In genomic region chr5:113334621-113335530, GRCm38 (mm10) we compare ENCODE assay signal across 11 mouse cellular contexts. TPM values are rescaled to one million over a fixed set of nuclear protein-coding genes. Genes with fewer than 3 reads are reported as not detected.
DNase-seq lines count a peak whose midpoint lies in the region; ATAC-seq and TF ChIP-seq lines count a peak whose summit lies in the region.
"Had no signal": no experiment of that assay in that cellular context is flagged by ENCODE, and none has a peak within 500 bp of the region (broad histone marks: within the 10 kb centered on the region; RNA-seq: fewer than 3 reads in every experiment).

No protein-coding gene starts in this region.

- H3K4me1 ChIP-seq in embryonic facial prominence, embryonic 13.5 days = peaks cover 20% of the 10 kb centered on the region
- peaks cover 6% of the 10 kb centered on the region for H3K4me1 ChIP-seq in hindbrain, embryonic 16.5 days (ENCODE audit: control insufficient read depth, insufficient read depth, low read depth, low read length)
- H3K4me1 ChIP-seq in neural tube, embryonic 12.5 days = peaks cover 15% of the 10 kb centered on the region

- H3K27ac ChIP-seq in layer of hippocampus, adult 2 months = peak overlapping the region; percentile 64
- H3K27ac ChIP-seq in embryonic facial prominence, embryonic 13.5 days = peak overlapping the region; percentile 44; the same call in 1 of the 2 replicates
- H3K27ac ChIP-seq in hindbrain, embryonic 16.5 days (ENCODE audit: low read depth, low read length) = no peak overlapping the region
- no peak overlapping the region for H3K27ac ChIP-seq in neural tube, embryonic 12.5 days

- H3K9ac ChIP-seq in embryonic facial prominence, embryonic 13.5 days = peak overlapping the region; percentile 54; the same call in 1 of the 2 replicates
- no peak overlapping the region for H3K9ac ChIP-seq in hindbrain, embryonic 16.5 days (ENCODE audit: low read depth, low read length)
- peak overlapping the region; percentile 27; the same call in 1 of the 2 replicates for H3K9ac ChIP-seq in neural tube, embryonic 12.5 days

- 6% methylated on average over 34 of the region's 34 CpGs for WGBS in embryonic facial prominence, embryonic 13.5 days
- WGBS in hindbrain, embryonic 16.5 days = 8% methylated on average over 34 of the region's 34 CpGs
- 7% methylated on average over 34 of the region's 34 CpGs for WGBS in neural tube, embryonic 12.5 days

- peak overlapping the region; percentile 56 for H3K4me2 ChIP-seq in embryonic facial prominence, embryonic 13.5 days
- H3K4me2 ChIP-seq in hindbrain, embryonic 16.5 days (ENCODE audit: low read length) = peak overlapping the region; percentile 46
- peak overlapping the region; percentile 55 for H3K4me2 ChIP-seq in neural tube, embryonic 12.5 days (replicated peaks)

- H3K4me3 ChIP-seq in layer of hippocampus, adult 2 months = peak overlapping the region; percentile 33; the same call in 1 of the 2 replicates
- peak overlapping the region; percentile 35 for H3K4me3 ChIP-seq in embryonic facial prominence, embryonic 13.5 days
- H3K4me3 ChIP-seq in hindbrain, embryonic 16.5 days (ENCODE audit: low read length) = peak overlapping the region; percentile 9; the same call in 1 of the 2 replicates
- no peak overlapping the region; the same call in 1 of the 2 replicates for H3K4me3 ChIP-seq in neural tube, embryonic 12.5 days

- 0 out of 2 replicates have a peak, but pooled peaks have one; percentile 33 for ATAC-seq in embryonic facial prominence, embryonic 13.5 days (ENCODE audit: insufficient number of reproducible peaks, insufficient read depth, low FRiP score, low TSS enrichment, low read depth)
- ATAC-seq in hindbrain, embryonic 16.5 days = no peak
- no peak for ATAC-seq in neural tube, embryonic 12.5 days (ENCODE audit: low FRiP score, low read depth)

- peaks cover 89% of the 10 kb centered on the region for H3K27me3 ChIP-seq in embryonic facial prominence, embryonic 13.5 days
- H3K27me3 ChIP-seq in hindbrain, embryonic 16.5 days (replicated peaks; ENCODE audit: control insufficient read depth, insufficient read depth, low read length) = peaks cover 30% of the 10 kb centered on the region
- H3K27me3 ChIP-seq in neural tube, embryonic 12.5 days (replicated peaks) = peaks cover 66% of the 10 kb centered on the region

- no peak for TF ChIP-seq CTCF in layer of hippocampus, adult 2 months (conservative IDR thresholded peaks at IDR 0.05)

- intact Hi-C loops in left cerebral cortex, postnatal 36 days (cut with DNase I) = no loop called here

- no peak for DNase-seq in layer of hippocampus, adult 2 months (ENCODE audit: low spot score in 2 of 2)
- DNase-seq in layer of hippocampus, adult 9-11 months = no peak
- no peak for DNase-seq in left cerebral cortex, postnatal 36 days (ENCODE audit: low spot score in 2 of 2)
- no peak for DNase-seq in ovary, postnatal 36 days (ENCODE audit: low spot score)
- DNase-seq in adrenal gland, adult (ENCODE audit: inconsistent age in 2 of 2, low spot score in 1 of 2) = no peak
- DNase-seq: spleen, adult 18-20 months had no signal

- H3K9me3 ChIP-seq in embryonic facial prominence, embryonic 13.5 days = 0 out of 2 replicates have a peak, but pooled peaks cover 3% of the 10 kb centered on the region
- no peaks in the 10 kb centered on the region for H3K9me3 ChIP-seq in hindbrain, embryonic 16.5 days (ENCODE audit: control insufficient read depth, low read length)
- H3K9me3 ChIP-seq in neural tube, embryonic 12.5 days = no peaks in the 10 kb centered on the region

- H3K36me3 ChIP-seq in embryonic facial prominence, embryonic 13.5 days = no peaks in the 10 kb centered on the region
- H3K36me3 ChIP-seq in hindbrain, embryonic 16.5 days (ENCODE audit: control insufficient read depth, insufficient read depth, low read length) = no peaks in the 10 kb centered on the region
- no peaks in the 10 kb centered on the region for H3K36me3 ChIP-seq in neural tube, embryonic 12.5 days

RNA-seq across cellular contexts. Expression of gene Aym1, which starts 22.2 kb away (rescaled TPM):
- not detected for total RNA-seq in layer of hippocampus, adult 2 months (2021)
- polyA plus RNA-seq in embryonic facial prominence, embryonic 13.5 days (2015; fragmentation: Nextera tagmentation; extraction: Ambion mirVana) = not detected in 2 replicates
- not detected in 2 replicates for polyA plus RNA-seq in hindbrain, embryonic 16.5 days (2015; fragmentation: Nextera tagmentation; extraction: Ambion mirVana)
- polyA plus RNA-seq in neural tube, embryonic 12.5 days (2016; fragmentation: Nextera tagmentation; extraction: Ambion mirVana) = not detected in 2 replicates
- not detected for total RNA-seq in left cerebral cortex, postnatal 36 days (2021)
- total RNA-seq: layer of hippocampus, postnatal 10 days; MEL had no signal

RNA-seq across cellular contexts. Expression of gene Sgsm1, which starts 24.3 kb away (rescaled TPM):
- 10 to 100 TPM; 80.3 to 85.4 TPM for total RNA-seq in layer of hippocampus, adult 2 months (2021)
- polyA plus RNA-seq in embryonic facial prominence, embryonic 13.5 days (2015; fragmentation: Nextera tagmentation; extraction: Ambion mirVana) = 2.7 and 3.5 TPM in 2 replicates
- polyA plus RNA-seq in hindbrain, embryonic 16.5 days (2015; fragmentation: Nextera tagmentation; extraction: Ambion mirVana) = 19.4 and 23.0 TPM in 2 replicates
- polyA plus RNA-seq in neural tube, embryonic 12.5 days (2016; fragmentation: Nextera tagmentation; extraction: Ambion mirVana) = 12.8 and 13.9 TPM in 2 replicates
- 100 to 1,000 TPM; 124 to 169 TPM for total RNA-seq in left cerebral cortex, postnatal 36 days (2021)
- total RNA-seq: MEL had no signal

Comparison
In these comparisons a context has a peak if more than half of its experiments do, and no peak if none do; other contexts are left out.
1. H3K27ac ChIP-seq: peak in layer of hippocampus, adult 2 months (single experiment) and embryonic facial prominence, embryonic 13.5 days (single experiment); none in hindbrain, embryonic 16.5 days (single experiment) and neural tube, embryonic 12.5 days (single experiment).
2. Peak in every context shown above with its lines, with median percentiles within 50 percentile points of each other: H3K4me2 ChIP-seq.